Mouse (Mus musculus) embryonic facial prominence, embryonic 14.5 days (tissue): Measurements from ENCODE around the gene Fam170b. TPM values are rescaled to one million over a fixed set of nuclear protein-coding genes. Genes with fewer than 3 reads are reported as not detected.
A peak's percentile ranks its signal among the peaks of the same experiment; 100 is the strongest.

Experiments used
- ATAC-seq: fragments of 200-750 bp; cut with Nextera tagmentation; 2 replicates; pipeline ENCODE4 v1.8.0; 2017; ENCODE audit warnings: low read depth, moderate number of reproducible peaks, moderate TSS enrichment
- DNase-seq: peaks from one replicate; pipeline ENCODE4 v3.0.0-alpha.2; 2015; ENCODE audit warnings: low spot score
- H3K27ac ChIP-seq: fragments of 300-500 bp; sonication (generic); replicated peaks from 2 replicates; pipeline ENCODE4 v1.5.1; 2014; ENCODE audit warnings: low read depth, mild to moderate bottlenecking, low read length, moderate library complexity
- H3K27me3 ChIP-seq: fragments of 300-500 bp; sonication (generic); replicated peaks from 2 replicates; pipeline ENCODE4 v1.6.1; 2014; ENCODE audit warnings: low read length; ENCODE audit not compliant: control insufficient read depth, insufficient read depth
- H3K36me3 ChIP-seq: fragments of 300-500 bp; sonication (generic); 2 replicates; pipeline ENCODE4 v1.6.1; 2014; ENCODE audit warnings: low read length, mixed read lengths; ENCODE audit not compliant: control insufficient read depth, insufficient read depth
- H3K4me1 ChIP-seq: fragments of 300-500 bp; sonication (generic); 2 replicates; pipeline ENCODE4 v1.6.1; 2014; ENCODE audit warnings: antibody characterized with exemption, low read length; ENCODE audit not compliant: control insufficient read depth, insufficient read depth
- H3K4me2 ChIP-seq: fragments of 300-500 bp; sonication (generic); 2 replicates; pipeline ENCODE4 v1.6.1; 2014; ENCODE audit warnings: low read depth, mild to moderate bottlenecking, low read length, moderate library complexity, mixed read lengths
- H3K4me3 ChIP-seq: fragments of 300-500 bp; sonication (generic); 2 replicates; pipeline ENCODE4 v1.5.1; 2014; ENCODE audit warnings: low read depth, mild to moderate bottlenecking, low read length
- H3K9ac ChIP-seq: fragments of 300-500 bp; sonication (generic); 2 replicates; pipeline ENCODE4 v1.6.1; 2014; ENCODE audit warnings: low read depth, mild to moderate bottlenecking, low read length, moderate library complexity, mixed read lengths
- H3K9me3 ChIP-seq: fragments of 300-500 bp; sonication (generic); 2 replicates; pipeline ENCODE4 v1.6.1; 2016; ENCODE audit warnings: low read length; ENCODE audit not compliant: control insufficient read depth
- WGBS: fragments of 180-500 bp; shearing (Covaris S2); extraction: QIAGEN DNeasy Blood & Tissue Kit; methylation state at CpG from one replicate; pipeline ENCODE4 v1.1.7; 2014; 5-methylcytosine and 5-hydroxymethylcytosine counted together
- polyA plus RNA-seq: library from polyadenylated mRNA; unstranded; fragments of >200 nt; fragmentation: Nextera tagmentation; extraction: Ambion mirVana; gene quantifications from 2 replicates; pipeline ENCODE4 v1.2.1, GENCODE M21; 2014

The Fam170b gene
- polyA plus RNA-seq, 1 experiment from 2014 or later, result not detected

DNA sequence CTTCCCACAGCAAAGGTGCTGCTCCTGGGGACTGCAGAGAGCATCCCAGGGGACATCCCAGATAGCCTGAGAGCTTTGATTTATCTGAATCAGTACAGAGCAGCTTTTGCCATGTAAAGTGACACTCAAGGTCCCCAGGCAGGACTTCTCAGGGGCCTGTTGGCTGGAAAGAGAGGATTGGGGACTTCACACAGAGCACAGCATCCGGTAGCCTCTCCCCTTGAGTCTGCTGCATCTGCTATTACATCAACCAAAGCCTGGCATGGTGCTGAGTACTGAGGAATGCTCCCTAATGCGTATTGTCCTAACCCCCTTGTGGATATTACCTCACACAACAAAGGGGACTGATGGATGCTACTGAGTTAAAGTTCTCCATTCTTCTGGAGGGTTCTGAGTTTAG, 27.9 kb downstream of the Fam170b start:
- H3K27ac ChIP-seq, result no peak overlapping the region; the same call in 1 of the 2 replicates
- 0 out of 2 replicates have a peak, but pooled peaks cover 5% of the 10 kb centered on the region for H3K36me3 ChIP-seq
- H3K4me3 ChIP-seq, result no peak overlapping the region
- no peak overlapping the region for H3K4me2 ChIP-seq
- H3K9ac ChIP-seq, result no peak overlapping the region
- H3K27me3 ChIP-seq, result no peaks in the 10 kb centered on the region
- DNase-seq (no peak), ATAC-seq (0 out of 2 replicates have a peak, but pooled peaks have one; percentile 22)
- 34% methylated on average over 2 of the region's 2 CpGs for WGBS
- H3K9me3 ChIP-seq, result no peaks in the 10 kb centered on the region
- peaks cover 21% of the 10 kb centered on the region for H3K4me1 ChIP-seq

DNA sequence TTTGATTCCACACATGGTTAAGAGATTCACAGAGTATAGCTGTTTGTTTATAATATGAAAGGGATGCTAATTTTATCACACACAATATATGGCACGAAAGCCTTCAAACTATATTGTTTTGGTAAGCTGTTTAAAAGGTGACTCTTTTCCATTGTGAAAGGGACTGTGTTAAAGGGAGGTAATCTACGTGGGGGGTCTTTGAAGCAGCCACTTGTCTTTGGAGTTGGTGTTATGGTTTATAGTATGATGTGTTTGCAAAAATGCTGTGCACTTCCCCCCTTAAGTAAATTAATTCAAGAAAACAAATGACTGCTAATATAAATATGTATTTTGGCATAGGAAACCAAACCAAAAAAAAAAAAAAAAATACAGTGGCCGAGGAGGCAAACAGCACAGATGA, 31.6 kb downstream of the Fam170b start:
- H3K4me3 ChIP-seq, result no peak overlapping the region
- no peak for DNase-seq
- no peak overlapping the region for H3K9ac ChIP-seq
- H3K4me2 ChIP-seq, result no peak overlapping the region
- H3K9me3 ChIP-seq, result no peaks in the 10 kb centered on the region
- peaks cover 15% of the 10 kb centered on the region for H3K4me1 ChIP-seq
- H3K27me3 ChIP-seq, result no peaks in the 10 kb centered on the region
- 0 out of 2 replicates have a peak, but pooled peaks cover 5% of the 10 kb centered on the region for H3K36me3 ChIP-seq
- WGBS, result 76% methylated on average over 3 of the region's 3 CpGs
- H3K27ac ChIP-seq, result no peak overlapping the region
- no peak for ATAC-seq

DNA sequence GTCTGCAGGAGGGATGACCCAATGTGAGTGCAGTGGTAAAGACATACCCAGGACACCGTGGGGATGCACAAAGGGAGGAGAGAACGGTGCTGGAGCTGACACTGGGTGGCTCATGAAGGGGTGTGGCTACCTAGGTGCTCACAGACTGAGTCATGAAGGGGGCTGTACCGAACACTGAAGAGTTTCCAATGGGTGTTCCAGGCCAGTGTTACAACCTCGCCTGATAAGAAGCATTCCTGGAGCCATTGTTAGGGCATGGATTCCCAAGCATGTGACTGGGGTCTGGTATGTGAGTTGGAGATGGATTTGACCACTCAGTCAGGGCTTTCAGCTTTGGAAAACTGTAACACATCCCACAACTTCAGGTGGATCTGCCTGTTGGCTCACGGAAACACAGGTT, 38.2 kb downstream of the Fam170b start:
- no peak overlapping the region for H3K4me2 ChIP-seq
- H3K4me1 ChIP-seq, result no peaks in the 10 kb centered on the region
- no peaks in the 10 kb centered on the region for H3K27me3 ChIP-seq
- ATAC-seq, result no peak
- no peak overlapping the region for H3K4me3 ChIP-seq
- 0 out of 2 replicates have a peak, but pooled peaks cover 5% of the 10 kb centered on the region for H3K36me3 ChIP-seq
- no peaks in the 10 kb centered on the region for H3K9me3 ChIP-seq
- no peak overlapping the region for H3K9ac ChIP-seq
- 82% methylated on average over 5 of the region's 5 CpGs for WGBS
- H3K27ac ChIP-seq, result no peak overlapping the region
- no peak for DNase-seq

DNA sequence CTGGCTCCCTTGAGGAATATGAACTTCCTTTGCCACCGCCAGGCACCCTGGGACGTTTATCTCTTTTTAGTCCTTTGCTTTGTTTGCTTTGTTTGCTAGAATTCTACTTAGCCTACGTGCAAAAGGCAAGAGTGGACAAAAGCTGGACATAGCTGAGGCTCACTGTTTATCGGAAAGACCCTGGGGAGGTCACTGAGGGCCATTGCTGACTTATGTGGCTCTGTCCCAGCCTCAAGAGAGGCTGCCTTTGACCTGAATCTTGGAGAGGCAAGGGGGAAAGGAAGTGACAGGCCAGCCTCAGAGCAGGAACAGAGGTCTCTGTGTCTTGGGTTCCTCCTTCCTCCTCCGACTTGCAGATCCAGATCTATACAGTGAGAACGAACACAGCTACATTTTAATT, 43.8 kb downstream of the Fam170b start:
- 56% methylated on average over 5 of the region's 6 CpGs for whole genome bisulfite sequencing
- H3K36me3 ChIP-seq, result 0 out of 2 replicates have a peak, but pooled peaks cover 5% of the 10 kb centered on the region
- DNase-seq, result no peak
- H3K27ac ChIP-seq, result no peak overlapping the region
- H3K9me3 ChIP-seq, result no peaks in the 10 kb centered on the region
- H3K4me3 ChIP-seq, result no peak overlapping the region
- H3K9ac ChIP-seq, result no peak overlapping the region
- ATAC-seq, result no peak
- H3K4me1 ChIP-seq, result no peaks in the 10 kb centered on the region
- no peaks in the 10 kb centered on the region for H3K27me3 ChIP-seq
- no peak overlapping the region for H3K4me2 ChIP-seq

DNA sequence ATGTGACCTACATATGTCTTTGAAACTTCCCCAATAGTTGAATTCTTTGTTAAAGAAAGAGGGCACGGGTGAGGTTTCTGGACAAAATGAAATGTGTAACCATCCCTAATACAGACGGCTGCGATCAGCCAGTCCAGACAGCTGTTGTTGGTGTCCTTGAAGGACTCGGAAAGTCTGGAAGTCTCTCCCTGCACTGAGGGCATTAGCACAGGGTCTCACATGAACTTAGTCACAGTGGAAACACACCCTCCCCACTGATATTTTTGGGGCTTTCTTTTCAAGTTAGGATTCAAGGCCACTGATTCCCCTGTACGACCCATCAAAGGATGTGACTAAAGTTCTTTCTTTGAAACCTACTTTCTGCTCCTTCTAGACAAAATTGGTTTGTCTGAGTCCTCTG, 46.6 kb downstream of the Fam170b start:
- H3K9ac ChIP-seq, result no peak overlapping the region
- no peak overlapping the region for H3K4me3 ChIP-seq
- H3K4me1 ChIP-seq, result no peaks in the 10 kb centered on the region
- no peak overlapping the region for H3K4me2 ChIP-seq
- WGBS, result 79% methylated on average over 5 of the region's 5 CpGs
- ATAC-seq (no peak), DNase-seq (no peak)
- no peaks in the 10 kb centered on the region for H3K9me3 ChIP-seq
- H3K27me3 ChIP-seq, result no peaks in the 10 kb centered on the region
- H3K27ac ChIP-seq, result no peak overlapping the region
- no peaks in the 10 kb centered on the region for H3K36me3 ChIP-seq

DNA sequence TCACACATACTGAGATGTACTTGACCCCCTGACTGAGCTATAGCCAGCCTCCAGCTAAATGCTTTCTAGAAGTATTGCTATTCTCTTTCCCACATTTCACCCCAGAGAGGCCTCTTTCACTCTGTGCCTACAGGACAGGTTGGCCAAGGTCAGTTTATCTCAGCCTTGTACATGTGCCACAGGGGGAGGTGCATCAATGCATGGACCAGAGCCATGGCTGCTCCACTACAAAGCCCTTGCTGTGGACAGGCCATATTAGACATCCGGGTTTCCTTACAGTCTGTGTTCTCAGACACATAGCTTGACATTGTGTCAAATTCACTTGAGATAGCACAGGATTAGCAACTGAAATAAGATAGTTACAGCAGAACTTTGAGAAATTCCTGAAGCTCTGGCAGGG, 47.9 kb downstream of the Fam170b start:
- Histone ChIP-seq H3K27me3 (no peaks in the 10 kb centered on the region), H3K4me2 (no peak overlapping the region), H3K9me3 (no peaks in the 10 kb centered on the region), H3K9ac (no peak overlapping the region), H3K36me3 (no peaks in the 10 kb centered on the region), H3K4me3 (no peak overlapping the region), H3K4me1 (no peaks in the 10 kb centered on the region), H3K27ac (no peak overlapping the region)
- no peak for ATAC-seq
- 50% methylated on average over 1 of the region's 1 CpGs for WGBS
- DNase-seq, result no peak

Other genes starting within 250 kb of the Fam170b start
- gene Prrxl1, start 234.6 kb upstream of the Fam170b start, polyA plus RNA-seq, result 5.8 and 6.7 TPM in 2 replicates
- 2.9 and 3.1 TPM in 2 replicates for gene 3425401B19Rik, start 148.7 kb upstream of the Fam170b start, polyA plus RNA-seq
- 1.6 and 2.7 TPM in 2 replicates for gene Tmem273, start 48.0 kb upstream of the Fam170b start, polyA plus RNA-seq
- 38.0 and 40.2 TPM in 2 replicates for gene Vstm4, start 22.8 kb downstream of the Fam170b start, polyA plus RNA-seq
- gene Lrrc18, start 157.4 kb downstream of the Fam170b start, polyA plus RNA-seq, result 0.58 and 0.96 TPM in 2 replicates